Mouse (Mus musculus): ENCODE measurements at regions not wholly inside any gene's neighbourhood (a gene's known extent, or its start where the extent isn't known, plus 50 kb on each side); places are given as distances from the start of the nearest gene placed in this dataset.

- no peak for TF ChIP-seq MAFK (IDR thresholded peaks at IDR 0.05; ENCODE audit: insufficient read depth, low read depth, low read length)
- no peak for TF ChIP-seq ZNF384 (IDR thresholded peaks at IDR 0.05; ENCODE audit: low read depth, low read length)
- TF ChIP-seq ZC3H11A (IDR thresholded peaks at IDR 0.05; ENCODE audit: borderline replicate concordance, low read depth, low read length): no peak
- TF ChIP-seq CHD2 (IDR thresholded peaks at IDR 0.05; ENCODE audit: low read depth, low read length): no peak
- no peak for TF ChIP-seq HCFC1 (IDR thresholded peaks at IDR 0.05; ENCODE audit: borderline replicate concordance, insufficient read depth, low read length)
Measured at GRCm38 (mm10) chr10:118761101-118761868, 108.7 kb downstream of the Dyrk2 start.

Measured in ES-E14 (cell line).